Mouse (Mus musculus) heart, postnatal 0 days (tissue): ENCODE measurements around the gene Zscan10.

Source experiments
- CTCF ChIP-seq: IDR thresholded peaks from 2 replicates; pipeline ENCODE4 v1.5.1; 2016; ENCODE audit warnings: antibody characterized with exemption, control low read depth, low read depth
- EP300 ChIP-seq: IDR thresholded peaks from 2 replicates; pipeline ENCODE4 v1.6.1; 2016; ENCODE audit warnings: antibody characterized with exemption, low read depth

- TF ChIP-seq CTCF: no peak
- TF ChIP-seq EP300: no peak
Observed at GRCm38 (mm10) chr17:23631241-23631640, 30.6 kb downstream of the Zscan10 start.
